In genomic region chr5:118408826-118409225, GRCm38 (mm10) we compare ENCODE assay signal across 20 mouse cellular contexts.
"Had no signal": no experiment of that assay in that cellular context is flagged by ENCODE, and none has a peak within 500 bp of the region (broad histone marks: within the 10 kb centered on the region; RNA-seq: fewer than 3 reads in every experiment).

No protein-coding gene starts in this region.

- H3K27me3 ChIP-seq: neural tube, embryonic 13.5 days; stomach, embryonic 15.5 days had no signal

- DNase-seq: kidney, adult 11 months; kidney, adult 8-10 months; kidney, postnatal 10 days; kidney, postnatal 36 days; layer of hippocampus, postnatal 36 days; liver, postnatal 0 days; lung, embryonic 14.5 days; retina, postnatal 1 day; right cerebral cortex, postnatal 25 days; spleen, adult 18-20 months; thymus, adult 2 months; thymus, postnatal 14 days; thymus, postnatal 4 days had no signal

- H3K4me3 ChIP-seq: kidney, embryonic 15.5 days; left cerebral cortex, adult 2 months; megakaryocyte, embryonic 14.5 days; midbrain, embryonic 10.5 days; myocyte; neural tube, embryonic 13.5 days; stomach, embryonic 15.5 days had no signal

- H3K9me3 ChIP-seq: midbrain, embryonic 10.5 days; neural tube, embryonic 13.5 days; stomach, embryonic 15.5 days had no signal

- H3K36me3 ChIP-seq: kidney, embryonic 15.5 days; midbrain, embryonic 10.5 days; neural tube, embryonic 13.5 days; stomach, embryonic 15.5 days had no signal

- H3K4me1 ChIP-seq: kidney, embryonic 15.5 days; stomach, embryonic 15.5 days had no signal
